Comparison of ENCODE assay signal across 33 mouse cellular contexts in genomic region chr2:34725269-34725668, GRCm38 (mm10).
"Had no signal": no experiment of that assay in that cellular context is flagged by ENCODE, and none has a peak within 500 bp of the region (broad histone marks: within the 10 kb centered on the region; RNA-seq: fewer than 3 reads in every experiment).

No protein-coding gene starts in this region.

- ATAC-seq: liver, embryonic 12.5 days; liver, postnatal 0 days; lung, postnatal 0 days; midbrain, embryonic 13.5 days; midbrain, embryonic 15.5 days; midbrain, embryonic 16.5 days had no signal

- H3K9ac ChIP-seq: limb, embryonic 12.5 days; limb, embryonic 13.5 days; limb, embryonic 15.5 days; liver, embryonic 12.5 days; liver, embryonic 13.5 days; liver, embryonic 14.5 days; liver, embryonic 15.5 days; liver, postnatal 0 days; lung, embryonic 14.5 days; lung, embryonic 15.5 days; midbrain, embryonic 12.5 days; midbrain, embryonic 13.5 days; midbrain, embryonic 15.5 days; neural tube, embryonic 12.5 days; neural tube, embryonic 13.5 days had no signal

- H3K27me3 ChIP-seq: limb, embryonic 12.5 days; limb, embryonic 13.5 days; limb, embryonic 15.5 days; liver, embryonic 12.5 days; liver, embryonic 13.5 days; liver, embryonic 15.5 days; lung, embryonic 15.5 days; megakaryocyte, embryonic 14.5 days; midbrain, embryonic 12.5 days; midbrain, embryonic 13.5 days; midbrain, embryonic 15.5 days; neural tube, embryonic 12.5 days; neural tube, embryonic 13.5 days had no signal

- H3K27ac ChIP-seq: limb, embryonic 10.5 days; limb, embryonic 12.5 days; limb, embryonic 13.5 days; limb, embryonic 15.5 days; liver, embryonic 12.5 days; liver, embryonic 13.5 days; liver, embryonic 14.5 days; liver, embryonic 15.5 days; lung, embryonic 15.5 days; macrophage; midbrain, embryonic 10.5 days; midbrain, embryonic 12.5 days; midbrain, embryonic 13.5 days; midbrain, embryonic 15.5 days; neural tube, embryonic 12.5 days; neural tube, embryonic 13.5 days had no signal

- H3K9me3 ChIP-seq: limb, embryonic 10.5 days; limb, embryonic 12.5 days; limb, embryonic 13.5 days; limb, embryonic 15.5 days; liver, embryonic 12.5 days; liver, embryonic 13.5 days; liver, embryonic 15.5 days; lung, embryonic 15.5 days; megakaryocyte, embryonic 14.5 days; midbrain, embryonic 10.5 days; midbrain, embryonic 12.5 days; midbrain, embryonic 13.5 days; midbrain, embryonic 15.5 days; neural tube, embryonic 12.5 days; neural tube, embryonic 13.5 days had no signal

- H3K4me3 ChIP-seq: limb, embryonic 10.5 days; limb, embryonic 12.5 days; limb, embryonic 13.5 days; limb, embryonic 15.5 days; liver, embryonic 12.5 days; liver, embryonic 13.5 days; liver, embryonic 15.5 days; lung, embryonic 15.5 days; megakaryocyte, embryonic 14.5 days; midbrain, embryonic 10.5 days; midbrain, embryonic 12.5 days; midbrain, embryonic 13.5 days; midbrain, embryonic 15.5 days; myocyte; neural tube, embryonic 12.5 days; neural tube, embryonic 13.5 days had no signal

- H3K4me1 ChIP-seq: limb, embryonic 10.5 days; limb, embryonic 12.5 days; limb, embryonic 13.5 days; limb, embryonic 15.5 days; liver, embryonic 12.5 days; liver, embryonic 13.5 days; lung, embryonic 15.5 days; midbrain, embryonic 10.5 days; midbrain, embryonic 12.5 days; midbrain, embryonic 13.5 days; midbrain, embryonic 15.5 days; neural tube, embryonic 12.5 days; neural tube, embryonic 13.5 days had no signal

- DNase-seq: left cerebral cortex, postnatal 4 days; liver; liver, embryonic 13.5 days; liver, postnatal 0 days; lung, adult 18-20 months; lung, adult 2 months; lung, embryonic 14.5 days; lung, postnatal 10 days; lung, postnatal 14 days; lung, postnatal 36 days; lung, postnatal 4 days; midbrain, embryonic 14.5 days had no signal

- H3K4me2 ChIP-seq: limb, embryonic 12.5 days; limb, embryonic 13.5 days; limb, embryonic 15.5 days; liver, embryonic 11.5 days; liver, embryonic 12.5 days; liver, embryonic 13.5 days; liver, embryonic 15.5 days; lung, embryonic 14.5 days; lung, embryonic 15.5 days; midbrain, embryonic 11.5 days; midbrain, embryonic 12.5 days; midbrain, embryonic 13.5 days; midbrain, embryonic 15.5 days; neural tube, embryonic 12.5 days; neural tube, embryonic 13.5 days had no signal
